Mouse (Mus musculus): ENCODE results near the gene Aqp1.

DNA sequence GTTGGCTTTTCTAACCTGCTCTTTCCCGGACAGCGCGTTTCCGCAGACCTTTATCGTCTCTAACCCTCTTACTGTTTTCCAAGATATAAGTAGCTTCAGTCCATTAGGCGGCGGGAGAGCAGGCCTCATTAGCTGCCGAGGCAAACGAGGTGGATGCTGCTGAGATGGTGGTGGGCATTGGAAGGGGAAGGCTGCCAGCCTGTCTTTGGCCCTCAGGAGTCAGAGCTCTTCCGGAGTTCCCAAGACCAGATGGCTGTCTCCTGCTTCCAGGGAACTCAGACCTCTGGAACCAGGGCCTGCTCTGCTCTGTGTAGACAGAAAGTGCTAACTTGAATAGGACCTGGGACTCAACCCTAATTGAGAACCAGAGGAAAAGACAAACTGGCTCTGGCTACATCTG lies 7.2 kb downstream of the Aqp1 start:
- TF ChIP-seq CTCF (IDR thresholded peaks at IDR 0.05; ENCODE audit: low read depth, low read length) (no peak), GATA2 (IDR thresholded peaks at IDR 0.05; ENCODE audit: borderline replicate concordance, low read depth, low read length) (no peak), GATA1 (IDR thresholded peaks at IDR 0.05; ENCODE audit: borderline replicate concordance, low read length) (no peak)

Data from G1E (cell line).